Comparison of ENCODE assay signal across 8 mouse cellular contexts in the genomic region with DNA sequence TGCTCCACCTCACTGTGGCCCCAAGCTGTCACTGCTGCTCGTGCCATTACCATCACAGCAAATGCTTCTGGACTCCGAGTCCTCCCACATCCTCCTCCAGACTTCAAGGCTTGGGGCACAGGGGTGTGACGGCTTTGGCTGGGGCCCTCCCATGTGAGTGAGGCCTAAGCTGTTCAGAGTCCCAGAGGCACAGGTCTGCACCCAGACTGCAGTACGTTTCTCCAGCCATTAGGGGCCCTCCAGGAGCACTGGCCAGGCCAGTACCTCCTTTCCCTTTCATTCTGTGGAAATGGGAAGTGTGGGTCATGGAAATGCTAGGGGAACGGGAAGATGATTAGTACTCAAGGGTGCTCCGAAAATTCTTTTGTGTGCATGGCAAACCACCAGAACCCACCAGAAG. TPM values are rescaled to one million over a fixed set of nuclear protein-coding genes. Genes with fewer than 3 reads are reported as not detected.
DNase-seq lines count a peak whose midpoint lies in the region; ATAC-seq and TF ChIP-seq lines count a peak whose summit lies in the region.

No protein-coding gene starts in this region.

- no peak for TF ChIP-seq EP300 in liver, postnatal 0 days (IDR thresholded peaks at IDR 0.05; ENCODE audit: low read depth)

- no peaks in the 10 kb centered on the region for H3K9me3 ChIP-seq in limb, embryonic 11.5 days (ENCODE audit: control insufficient read depth, low read length)
- H3K9me3 ChIP-seq in limb, embryonic 10.5 days (replicated peaks): no peaks in the 10 kb centered on the region
- H3K9me3 ChIP-seq in hindbrain, embryonic 14.5 days (ENCODE audit: control insufficient read depth, low read length): no peaks in the 10 kb centered on the region
- no peaks in the 10 kb centered on the region for H3K9me3 ChIP-seq in liver, postnatal 0 days (ENCODE audit: low read length)
- no peaks in the 10 kb centered on the region for H3K9me3 ChIP-seq in stomach, embryonic 16.5 days (replicated peaks; ENCODE audit: control insufficient read depth, low read length)

- peaks cover 6% of the 10 kb centered on the region for H3K4me1 ChIP-seq in limb, embryonic 11.5 days (ENCODE audit: control insufficient read depth, insufficient read depth, low read length)
- peaks cover 26% of the 10 kb centered on the region for H3K4me1 ChIP-seq in limb, embryonic 10.5 days
- peaks cover 2% of the 10 kb centered on the region; the same call in 1 of the 2 replicates for H3K4me1 ChIP-seq in hindbrain, embryonic 14.5 days (replicated peaks; ENCODE audit: control insufficient read depth, insufficient read depth, low read length)
- H3K4me1 ChIP-seq in liver, postnatal 0 days (ENCODE audit: insufficient read depth): no peaks in the 10 kb centered on the region
- H3K4me1 ChIP-seq in stomach, embryonic 16.5 days (ENCODE audit: control insufficient read depth, insufficient read depth, low read length): peaks cover 3% of the 10 kb centered on the region

- no peak overlapping the region for H3K4me3 ChIP-seq in limb, embryonic 11.5 days (ENCODE audit: low read depth, low read length)
- H3K4me3 ChIP-seq in limb, embryonic 10.5 days: no peak overlapping the region
- no peak overlapping the region for H3K4me3 ChIP-seq in hindbrain, embryonic 14.5 days (replicated peaks; ENCODE audit: low read length)
- H3K4me3 ChIP-seq in liver, postnatal 0 days (ENCODE audit: low read depth, low read length): no peak overlapping the region
- H3K4me3 ChIP-seq in stomach, embryonic 16.5 days (replicated peaks; ENCODE audit: low read length): no peak overlapping the region

- H3K27me3 ChIP-seq in limb, embryonic 11.5 days (ENCODE audit: control insufficient read depth, insufficient read depth, low read length): peaks cover 15% of the 10 kb centered on the region; the same call in 1 of the 2 replicates
- peaks cover 97% of the 10 kb centered on the region for H3K27me3 ChIP-seq in limb, embryonic 10.5 days (ENCODE audit: low read depth, poor library complexity, severe bottlenecking)
- peaks cover 15% of the 10 kb centered on the region; the same call in 1 of the 2 replicates for H3K27me3 ChIP-seq in hindbrain, embryonic 14.5 days (ENCODE audit: control insufficient read depth, insufficient read depth, low read length)
- no peaks in the 10 kb centered on the region for H3K27me3 ChIP-seq in liver, postnatal 0 days (ENCODE audit: insufficient read depth, low read length)
- peaks cover 7% of the 10 kb centered on the region; the same call in 1 of the 2 replicates for H3K27me3 ChIP-seq in stomach, embryonic 16.5 days (ENCODE audit: control insufficient read depth, insufficient read depth, low read length)

- peak; percentile 40 for TF ChIP-seq CTCF in liver, postnatal 0 days (IDR thresholded peaks at IDR 0.05; ENCODE audit: low read depth)

- no peak overlapping the region for H3K27ac ChIP-seq in limb, embryonic 11.5 days (replicated peaks; ENCODE audit: low read depth, low read length)
- H3K27ac ChIP-seq in limb, embryonic 10.5 days: no peak overlapping the region
- no peak overlapping the region for H3K27ac ChIP-seq in hindbrain, embryonic 14.5 days
- no peak overlapping the region for H3K27ac ChIP-seq in liver, postnatal 0 days (ENCODE audit: low read depth)
- H3K27ac ChIP-seq in stomach, embryonic 16.5 days (ENCODE audit: low read length): no peak overlapping the region

- ATAC-seq in limb, embryonic 11.5 days (ENCODE audit: insufficient number of reproducible peaks, low FRiP score, low TSS enrichment, low read depth): 0 out of 2 replicates have a peak, but pooled peaks have one; percentile 40
- ATAC-seq in hindbrain, embryonic 14.5 days (ENCODE audit: low FRiP score): peak; percentile 66; the same call in 1 of the 2 replicates
- no peak for ATAC-seq in liver, postnatal 0 days
- ATAC-seq in stomach, embryonic 16.5 days (ENCODE audit: insufficient read depth, low FRiP score): 0 out of 2 replicates have a peak, but pooled peaks have one; percentile 64

- 39% methylated on average over 6 of the region's 6 CpGs for WGBS in limb, embryonic 11.5 days
- 34% methylated on average over 6 of the region's 6 CpGs for WGBS in limb, embryonic 10.5 days
- 28% methylated on average over 6 of the region's 6 CpGs for WGBS in hindbrain, embryonic 14.5 days
- WGBS in liver, postnatal 0 days (ENCODE audit: insufficient replicate concordance): 48% methylated on average over 6 of the region's 6 CpGs
- WGBS in stomach, embryonic 16.5 days: 43% methylated on average over 6 of the region's 6 CpGs

- H3K4me2 ChIP-seq in limb, embryonic 11.5 days (ENCODE audit: low read depth, severe bottlenecking): no peak overlapping the region
- no peak overlapping the region for H3K4me2 ChIP-seq in hindbrain, embryonic 14.5 days (replicated peaks)
- H3K4me2 ChIP-seq in liver, postnatal 0 days (ENCODE audit: low read depth, low read length): no peak overlapping the region
- no peak overlapping the region for H3K4me2 ChIP-seq in stomach, embryonic 16.5 days (ENCODE audit: low read depth, low read length)

- H3K36me3 ChIP-seq in limb, embryonic 11.5 days (ENCODE audit: control insufficient read depth, insufficient read depth, low read length): peaks cover 2% of the 10 kb centered on the region; the same call in 1 of the 2 replicates
- H3K36me3 ChIP-seq in limb, embryonic 10.5 days: peaks cover 38% of the 10 kb centered on the region
- peaks cover 38% of the 10 kb centered on the region for H3K36me3 ChIP-seq in hindbrain, embryonic 14.5 days (replicated peaks; ENCODE audit: control insufficient read depth, insufficient read depth)
- peaks cover 9% of the 10 kb centered on the region for H3K36me3 ChIP-seq in liver, postnatal 0 days (replicated peaks; ENCODE audit: insufficient read depth, low read length)
- H3K36me3 ChIP-seq in stomach, embryonic 16.5 days (ENCODE audit: control insufficient read depth, insufficient read depth, low read length): 0 out of 2 replicates have a peak, but pooled peaks cover 6% of the 10 kb centered on the region

- DNase-seq in limb, embryonic 11.5 days (ENCODE audit: low spot score): no peak
- no peak for DNase-seq in limb, embryonic 10.5 days (ENCODE audit: low spot score)
- DNase-seq in cerebellum, adult 9-11 months: peak; percentile 34
- DNase-seq in hindbrain, embryonic 14.5 days (ENCODE audit: low spot score): no peak
- peak; percentile 15 for DNase-seq in liver, postnatal 0 days
- no peak for DNase-seq in frontal cortex, adult 2 months (ENCODE audit: extremely low spot score in 1 of 2, low spot score in 1 of 2)
- no peak for DNase-seq in layer of hippocampus, postnatal 10 days (ENCODE audit: low spot score in 2 of 2)

- H3K9ac ChIP-seq in limb, embryonic 11.5 days (ENCODE audit: low read length): no peak overlapping the region
- H3K9ac ChIP-seq in hindbrain, embryonic 14.5 days: no peak overlapping the region
- H3K9ac ChIP-seq in liver, postnatal 0 days (replicated peaks): no peak overlapping the region
- H3K9ac ChIP-seq in stomach, embryonic 16.5 days (ENCODE audit: low read length): no peak overlapping the region

RNA-seq across cellular contexts. Expression of gene Pja1, which starts 7.1 kb away (rescaled TPM):
- 165 and 177 TPM in 2 replicates for polyA plus RNA-seq in limb, embryonic 11.5 days (2014; fragmentation: Nextera tagmentation; extraction: Ambion mirVana)
- 175 and 184 TPM in 2 replicates for polyA plus RNA-seq in limb, embryonic 10.5 days (2016; fragmentation: Nextera tagmentation; extraction: Ambion mirVana)
- polyA plus RNA-seq in hindbrain, embryonic 14.5 days (2014; fragmentation: Nextera tagmentation; extraction: Ambion mirVana): 315 and 348 TPM in 2 replicates
- polyA plus RNA-seq in liver, postnatal 0 days (2015; fragmentation: Nextera tagmentation; extraction: Ambion mirVana): 31.9 and 32.1 TPM in 2 replicates
- 148 and 149 TPM in 2 replicates for polyA plus RNA-seq in stomach, embryonic 16.5 days (2015; fragmentation: Nextera tagmentation; extraction: Ambion mirVana)
- 217 and 218 TPM in 2 replicates for polyA plus RNA-seq in frontal cortex, adult 2 months (2012; rRNA removed)
- total RNA-seq in layer of hippocampus, postnatal 10 days (2021): 100 to 1,000 TPM; 181 to 185 TPM

Comparison
In these comparisons a context has a peak if more than half of its experiments do, and no peak if none do; other contexts are left out.
1. DNase-seq: peak in cerebellum, adult 9-11 months (single experiment) and liver, postnatal 0 days (single experiment); none in limb, embryonic 11.5 days (single experiment), limb, embryonic 10.5 days (single experiment), hindbrain, embryonic 14.5 days (single experiment), frontal cortex, adult 2 months (0 of 2) and layer of hippocampus, postnatal 10 days (0 of 2).